Mouse (Mus musculus) small intestine, adult 2 months (tissue): ENCODE data around the gene Galnt3.

Experiments used
- CTCF ChIP-seq: fragments of 200-500 bp; IDR thresholded peaks from 2 replicates; pipeline ENCODE4 v1.5.1; 2012; ENCODE audit warnings: low read depth, mild to moderate bottlenecking, control low read depth, inconsistent platforms, low read length, moderate library complexity, mixed read lengths; ENCODE audit not compliant: insufficient replicate concordance, insufficient read length; ENCODE audit errors: extremely low read depth
- POLR2A ChIP-seq: fragments of 200-500 bp; IDR thresholded peaks from 2 replicates; pipeline ENCODE4 v1.6.1; 2012; ENCODE audit warnings: low read depth, mild to moderate bottlenecking, control low read depth, inconsistent platforms, low read length, moderate library complexity

DNA sequence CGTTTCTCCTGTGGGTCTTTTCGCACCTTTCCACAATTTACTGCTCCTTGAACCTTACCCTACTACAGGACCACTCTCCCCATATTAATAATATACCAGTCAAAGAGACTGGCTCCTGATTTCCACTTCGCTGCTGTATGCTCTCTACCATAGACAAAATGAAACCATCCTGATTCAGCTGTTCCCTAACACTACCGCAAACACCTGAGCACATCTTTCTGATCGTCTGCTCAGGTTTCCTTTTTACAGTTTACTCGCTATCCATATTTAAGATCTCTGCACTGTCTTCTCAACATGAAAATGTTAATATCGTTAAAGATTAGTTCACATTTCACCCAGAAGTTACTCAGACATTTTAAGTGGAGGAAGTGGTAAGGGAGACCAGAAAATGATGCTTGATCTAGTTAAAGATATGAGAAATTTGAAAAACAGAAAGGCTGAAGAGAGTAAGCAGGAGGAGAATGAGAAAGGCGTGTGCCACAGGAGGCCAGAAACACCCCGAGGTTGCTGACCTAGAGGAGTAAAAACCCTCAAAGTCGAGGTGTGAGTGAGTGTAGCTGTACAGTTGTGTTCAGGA is 23.9 kb upstream of the Galnt3 start:
- TF ChIP-seq CTCF (no peak), POLR2A (no peak)
